Mouse (Mus musculus) MEL (cell line): Measurements from ENCODE around the gene 1700001O22Rik.
A peak's percentile ranks its signal among the peaks of the same experiment; 100 is the strongest.

Experiments used
- CHD1 ChIP-seq: IDR thresholded peaks from 2 replicates; pipeline ENCODE4 v1.6.1; 2012; ENCODE audit warnings: low read depth, mild to moderate bottlenecking, inconsistent platforms, low read length, improper control_type of control experiment
- CTCF ChIP-seq, 3 experiments: IDR thresholded peaks in 2 of 3; conservative IDR thresholded peaks in 1 of 3; 2 replicates each; pipeline ENCODE4 v1.5.1; 2011 to 2012; ENCODE audit warnings: low read length in 3 of 3, low read depth in 2 of 3, mild to moderate bottlenecking in 2 of 3, improper control_type of control experiment in 1 of 3, inconsistent platforms in 1 of 3, mixed read lengths in 1 of 3, moderate library complexity in 1 of 3; ENCODE audit not compliant: control insufficient read depth in 1 of 3, insufficient read depth in 1 of 3, poor library complexity in 1 of 3, severe bottlenecking in 1 of 3
- EP300 ChIP-seq, 2 experiments: IDR thresholded peaks; 2 replicates each; pipeline ENCODE4 v1.6.1; 2011; ENCODE audit warnings: improper control_type of control experiment in 2 of 2, low read length in 2 of 2, low read depth in 1 of 2, mild to moderate bottlenecking in 1 of 2
- GATA1 ChIP-seq: IDR thresholded peaks from 2 replicates; pipeline ENCODE4 v1.6.1; 2011; ENCODE audit warnings: low read depth, low read length, improper control_type of control experiment
- MAX ChIP-seq: IDR thresholded peaks from 2 replicates; pipeline ENCODE4 v1.6.1; 2011; ENCODE audit warnings: low read length, improper control_type of control experiment
- MAZ ChIP-seq: IDR thresholded peaks from 2 replicates; pipeline ENCODE4 v1.6.1; 2012; ENCODE audit warnings: low read depth, mild to moderate bottlenecking, inconsistent platforms, low read length, improper control_type of control experiment
- MYC ChIP-seq: IDR thresholded peaks from 2 replicates; pipeline ENCODE4 v1.6.1; 2011; ENCODE audit warnings: low read depth, mild to moderate bottlenecking, low read length, improper control_type of control experiment, moderate library complexity
- POLR2A ChIP-seq, 2 experiments: IDR thresholded peaks; 2 replicates each; pipeline ENCODE4 v1.6.1; 2011 to 2012; ENCODE audit warnings: low read length in 2 of 2, mild to moderate bottlenecking in 2 of 2, control low read depth in 1 of 2, improper control_type of control experiment in 1 of 2, low read depth in 1 of 2, moderate library complexity in 1 of 2; ENCODE audit not compliant: control insufficient read depth in 1 of 2, insufficient read depth in 1 of 2, poor library complexity in 1 of 2
- POLR2AphosphoS2 ChIP-seq: IDR thresholded peaks from 2 replicates; pipeline ENCODE4 v1.6.1; 2011; ENCODE audit warnings: low read length, improper control_type of control experiment
- UBTF ChIP-seq: IDR thresholded peaks from 2 replicates; pipeline ENCODE4 v1.6.1; 2012; ENCODE audit warnings: low read depth, mild to moderate bottlenecking, inconsistent platforms, low read length, improper control_type of control experiment, moderate library complexity, borderline replicate concordance; ENCODE audit not compliant: insufficient read depth
- USF1 ChIP-seq: IDR thresholded peaks from 2 replicates; pipeline ENCODE4 v1.6.1; 2014; ENCODE audit warnings: low read depth, mild to moderate bottlenecking, inconsistent platforms, low read length, improper control_type of control experiment, moderate library complexity
- ZMIZ1 ChIP-seq: IDR thresholded peaks from 2 replicates; pipeline ENCODE4 v1.6.1; 2012; ENCODE audit warnings: low read depth, mild to moderate bottlenecking, inconsistent platforms, low read length, improper control_type of control experiment, moderate library complexity
- ZNF384 ChIP-seq: IDR thresholded peaks from 2 replicates; pipeline ENCODE4 v1.6.1; 2012; ENCODE audit warnings: low read depth, mild to moderate bottlenecking, inconsistent platforms, low read length, improper control_type of control experiment

- TF ChIP-seq MYC: no peak
- TF ChIP-seq POLR2A (IDR thresholded peaks at IDR 0.05; ENCODE audit: control insufficient read depth in 1 of 2, insufficient read depth in 1 of 2, low read depth in 1 of 2, low read length in 2 of 2, poor library complexity in 1 of 2): no peak
- TF ChIP-seq EP300 (IDR thresholded peaks at IDR 0.05; ENCODE audit: low read depth in 1 of 2, low read length in 2 of 2): no peak
- peak; percentile 51 for TF ChIP-seq GATA1
- no peak for TF ChIP-seq CTCF (IDR thresholded peaks at IDR 0.05 in 2 of 3, conservative IDR thresholded peaks at IDR 0.05 in 1 of 3; ENCODE audit: control insufficient read depth in 1 of 3, insufficient read depth in 1 of 3, low read depth in 2 of 3, low read length in 3 of 3, poor library complexity in 1 of 3, severe bottlenecking in 1 of 3)
- no peak for TF ChIP-seq UBTF
- TF ChIP-seq MAX: no peak
- no peak for TF ChIP-seq MAZ
- no peak for TF ChIP-seq ZMIZ1
- TF ChIP-seq USF1: no peak
- TF ChIP-seq CHD1: no peak
- TF ChIP-seq POLR2AphosphoS2: no peak
- no peak for TF ChIP-seq ZNF384
Measured at GRCm38 (mm10) chr2:30768529-30768928, 34.9 kb downstream of the 1700001O22Rik start.
